8 mouse cellular contexts compared by ENCODE assay signal in genomic region chr9:108991428-108992084, GRCm38 (mm10). TPM values are rescaled to one million over a fixed set of nuclear protein-coding genes. Genes with fewer than 3 reads are reported as not detected.
DNase-seq lines count a peak whose midpoint lies in the region; ATAC-seq and TF ChIP-seq lines count a peak whose summit lies in the region.

TSS of gene Pfkfb4 (plus strand) at chr9:108991778.

- H3K4me3 ChIP-seq in cortical plate, adult 2 months (ENCODE audit: insufficient read depth, low read length): peak within 1 kb of the TSS; percentile 65
- peak within 1 kb of the TSS; percentile 94 for H3K4me3 ChIP-seq in megakaryocyte, embryonic 14.5 days (replicated peaks)

- peak; percentile 96 to 98 for DNase-seq in gastrocnemius, adult 8-10 months (ENCODE audit: low spot score in 2 of 2)
- peak; percentile 98 for DNase-seq in hindlimb bud, embryonic 11.5 days (ENCODE audit: extremely low spot score, low read depth, low spot score)
- peak; percentile 70 to 98 for DNase-seq in left cerebral cortex, adult 8-10 months (ENCODE audit: low spot score in 2 of 2)
- peak; percentile 96 to 98 for DNase-seq in right cerebral cortex, postnatal 10 days (ENCODE audit: low spot score in 2 of 2)
- DNase-seq in urinary bladder, postnatal 25 days (ENCODE audit: low spot score): peak; percentile 85

- peak; percentile 68; the same call in 1 of the 2 replicates for TF ChIP-seq POLR2A in cortical plate, adult 2 months (IDR thresholded peaks at IDR 0.05; ENCODE audit: extremely low read depth, insufficient read depth, low read length)

- H3K27ac ChIP-seq in cortical plate, adult 2 months (ENCODE audit: insufficient read depth, low read length): peak within 1 kb of the TSS; percentile 44

- H3K27me3 ChIP-seq in megakaryocyte, embryonic 14.5 days (replicated peaks): peaks cover 8% of the 10 kb centered on the region

- H3K4me1 ChIP-seq in cortical plate, adult 2 months (ENCODE audit: control insufficient read depth, insufficient read depth, low read length): peaks cover 2% of the 10 kb centered on the region
- peaks cover 84% of the 10 kb centered on the region for H3K4me1 ChIP-seq in megakaryocyte, embryonic 14.5 days

- H3K9me3 ChIP-seq in megakaryocyte, embryonic 14.5 days: no peaks in the 10 kb centered on the region; the same call in 1 of the 2 replicates

- peak; percentile 96 for ATAC-seq in activated CD4-positive, CD25-positive, alpha-beta regulatory T cell, adult 4 months

- H3K36me3 ChIP-seq in megakaryocyte, embryonic 14.5 days (replicated peaks; ENCODE audit: low read length): peaks cover 7% of the 10 kb centered on the region

- no peak for TF ChIP-seq CTCF in cortical plate, adult 2 months (IDR thresholded peaks at IDR 0.05; ENCODE audit: extremely low read depth, insufficient read depth, low read length)

RNA-seq across cellular contexts. Expression of gene Pfkfb4, which starts in this region (rescaled TPM):
- polyA plus RNA-seq in activated CD4-positive, CD25-positive, alpha-beta regulatory T cell, adult 4 months (2017; shearing (Covaris generic)): 1 to 10 TPM; 2.2 to 2.5 TPM
- 20.5 and 20.8 TPM in 2 replicates for polyA plus RNA-seq in cortical plate, adult 2 months (2012; rRNA removed)
- total RNA-seq in gastrocnemius, adult 8-10 months (2022): 10 to 100 TPM; 21.5 to 37.8 (median 35.0) TPM
- 10 to 100 TPM; 15.0 to 17.6 (median 15.2) TPM for total RNA-seq in left cerebral cortex, adult 8-10 months (2022)
- polyA plus RNA-seq in megakaryocyte, embryonic 14.5 days (2012; ENCODE audit: insufficient read depth, low replicate concordance): 2.4 and 5.8 TPM in 2 replicates

Comparison
In these comparisons a context has a peak if more than half of its experiments do, and no peak if none do; other contexts are left out.
1. Peak in every context shown above with its lines: DNase-seq, ATAC-seq, H3K4me3 ChIP-seq and H3K27ac ChIP-seq.